Mouse (Mus musculus): ENCODE results near the gene Gm12216. TPM values are rescaled to one million over a fixed set of nuclear protein-coding genes. Genes with fewer than 3 reads are reported as not detected.

The Gm12216 gene
- total RNA-seq, 2 experiments from 2014 or later: 1.6 TPM

DNA sequence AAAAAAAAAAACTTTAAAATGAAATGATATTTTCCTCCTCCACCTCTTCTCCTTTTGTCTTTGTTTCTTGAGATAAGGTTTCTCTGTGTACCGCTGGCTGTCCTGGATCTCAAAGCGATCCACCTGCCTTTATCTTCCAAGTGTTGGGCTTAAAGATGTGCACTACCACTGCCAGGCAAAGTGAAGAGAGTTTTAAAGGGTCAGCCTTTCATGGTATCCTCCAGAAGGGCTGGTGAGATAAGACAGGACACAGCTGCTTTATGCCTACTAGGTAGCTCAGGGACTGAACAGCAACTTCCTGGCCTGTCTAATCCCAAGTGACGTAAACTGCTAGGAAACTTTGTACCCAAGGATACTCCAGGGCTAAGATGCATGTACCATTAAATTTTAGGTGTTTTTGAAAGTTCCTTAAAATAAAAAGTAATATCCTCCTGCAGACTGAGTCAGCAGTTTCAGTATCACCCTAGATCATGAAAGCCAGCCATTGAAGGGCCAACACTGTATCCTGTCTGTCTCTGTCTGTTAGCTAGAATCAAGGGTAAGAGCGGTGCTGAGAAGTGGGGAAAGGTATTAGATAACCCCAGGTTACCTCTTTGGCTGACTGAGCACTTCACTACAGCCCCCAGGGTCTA is 23.6 kb downstream of the Gm12216 start:
- no peak for DNase-seq
- intact Hi-C loops (cut with DNase I): no loop called here

GRCm38 (mm10) chr11:53825409-53825808 is 33.6 kb downstream of the Gm12216 start:
- intact Hi-C loops (cut with DNase I): no loop called here
- no peak for DNase-seq

- no peak for DNase-seq
- intact Hi-C loops (cut with DNase I): no loop called here
These were observed 37.1 kb downstream of the Gm12216 start for GRCm38 (mm10) chr11:53821945-53822338.

DNA sequence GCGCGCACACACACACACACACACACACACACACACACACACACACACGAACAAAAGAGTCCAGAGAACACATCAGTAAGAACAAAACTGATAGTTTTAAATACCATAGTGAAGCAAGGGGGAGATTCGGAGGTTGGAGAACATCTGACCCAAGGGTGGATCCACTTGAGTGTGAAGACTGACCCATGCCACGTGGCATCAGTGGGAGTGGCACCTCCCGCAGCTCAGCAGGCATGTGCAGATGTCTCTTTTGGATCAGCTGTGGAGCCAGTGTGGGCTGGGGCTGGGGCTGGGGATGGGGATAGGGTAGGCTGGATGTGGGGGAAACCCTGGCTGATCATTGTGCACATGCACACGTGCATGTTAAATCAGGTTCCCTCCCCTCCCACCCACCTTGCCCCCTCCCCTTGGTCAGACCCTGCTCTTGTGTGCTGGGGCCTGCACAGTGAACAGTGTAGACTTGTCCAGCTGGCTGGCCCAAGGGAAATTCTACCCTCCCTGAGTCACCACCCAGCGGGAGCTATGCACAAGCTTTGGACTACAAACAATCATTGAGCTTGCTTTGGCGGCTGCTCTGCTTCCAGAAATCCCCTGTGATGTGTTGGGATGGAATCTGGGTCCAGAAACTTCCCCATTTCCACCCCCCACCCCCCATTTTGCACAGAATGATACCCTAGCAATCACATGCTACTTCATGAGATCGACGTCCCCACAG is 37.7 kb downstream of the Gm12216 start:
- DNase-seq: peak; percentile 30 to 34
- intact Hi-C loops (cut with DNase I): no loop called here

DNA sequence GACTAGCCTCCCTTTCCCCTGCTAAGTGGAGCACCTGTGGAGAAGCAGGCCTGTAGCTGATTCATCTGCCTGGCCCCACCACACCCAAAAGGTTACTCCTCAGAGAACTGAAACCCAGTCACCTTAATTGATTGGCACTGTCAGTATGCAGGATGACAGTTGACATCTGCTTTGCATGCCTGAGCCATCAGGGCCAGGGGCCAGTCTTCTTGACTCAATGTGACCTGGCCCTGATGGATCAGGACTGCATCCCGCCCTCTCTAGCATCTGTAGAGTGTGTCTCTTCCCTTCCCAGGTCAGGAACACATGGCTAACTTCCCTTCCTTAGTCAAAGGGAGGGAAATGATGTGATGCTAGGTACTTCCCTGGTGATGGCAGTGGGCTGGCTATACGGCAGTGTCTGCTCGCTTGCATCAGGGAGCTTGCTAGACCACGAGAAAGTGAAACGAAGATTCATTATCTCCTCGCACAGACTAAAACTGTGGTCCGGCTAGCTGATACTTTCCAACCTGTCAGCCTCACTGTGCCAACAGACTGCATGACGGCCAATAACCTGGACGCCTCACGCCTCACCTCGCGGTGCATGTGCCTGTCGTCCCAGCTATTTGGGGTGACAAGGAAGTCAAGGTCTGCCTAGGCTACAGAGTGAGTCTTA is 38.4 kb downstream of the Gm12216 start:
- DNase-seq: no peak
- intact Hi-C loops (cut with DNase I): no loop called here

- DNase-seq: no peak
- intact Hi-C loops (cut with DNase I): loop anchor here (2.0 kb wide), 2 partner anchors 27 to 49 kb away; partner anchors contain the start of gene Irf1
These were observed 39.5 kb downstream of the Gm12216 start for GRCm38 (mm10) chr11:53819511-53819910.

DNA sequence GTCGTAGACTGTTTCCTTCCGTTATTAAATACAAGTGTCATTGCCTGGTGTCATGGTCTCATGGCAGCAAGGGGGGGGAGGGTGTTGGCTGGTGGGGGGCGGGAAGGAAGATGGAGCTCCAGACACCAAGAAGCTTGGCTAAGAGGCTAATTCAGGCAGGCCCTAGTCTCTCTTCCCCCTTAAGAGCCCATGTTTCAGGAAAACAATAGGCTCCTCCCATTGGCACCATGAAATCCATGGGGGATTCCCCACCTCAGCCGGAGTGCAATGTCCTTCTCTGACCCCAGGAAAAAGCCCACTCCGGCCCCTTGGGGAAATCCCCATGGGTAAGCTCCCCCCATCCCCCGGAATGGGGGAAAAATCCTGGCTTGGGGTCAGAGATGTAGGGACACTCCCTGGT is 40.3 kb downstream of the Gm12216 start:
- peak; percentile 40 to 63 for DNase-seq
- intact Hi-C loops (cut with DNase I): loop anchor here (2.0 kb wide), 2 partner anchors 28 to 48 kb away; partner anchors contain the start of gene Irf1

DNA sequence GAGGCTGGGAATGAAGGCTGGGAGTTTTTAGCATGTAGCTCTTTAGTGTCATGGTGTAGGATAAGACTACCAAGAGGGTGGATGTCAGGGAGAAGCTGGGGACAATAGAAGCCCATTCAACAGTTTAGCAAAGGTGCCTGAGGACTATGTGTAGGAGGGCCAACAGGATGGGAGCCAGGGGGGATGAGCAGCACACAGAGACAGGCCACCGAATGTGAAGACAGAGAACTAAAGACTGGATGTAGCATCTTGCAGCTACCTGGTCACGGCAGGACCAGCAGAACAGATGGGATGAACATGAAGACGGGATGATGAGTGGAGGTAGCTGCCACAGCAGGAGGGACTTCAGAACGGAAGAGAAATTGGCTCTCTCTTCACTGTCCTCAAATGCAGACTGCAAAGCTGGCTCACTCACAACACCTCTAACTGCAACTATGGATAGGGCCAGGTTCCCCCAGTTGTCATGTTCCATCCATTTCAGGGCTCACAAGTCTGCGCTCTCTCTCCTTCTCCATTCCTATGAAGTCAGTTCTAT is 42.1 kb downstream of the Gm12216 start:
- intact Hi-C loops (cut with DNase I): no loop called here
- DNase-seq: no peak

DNA sequence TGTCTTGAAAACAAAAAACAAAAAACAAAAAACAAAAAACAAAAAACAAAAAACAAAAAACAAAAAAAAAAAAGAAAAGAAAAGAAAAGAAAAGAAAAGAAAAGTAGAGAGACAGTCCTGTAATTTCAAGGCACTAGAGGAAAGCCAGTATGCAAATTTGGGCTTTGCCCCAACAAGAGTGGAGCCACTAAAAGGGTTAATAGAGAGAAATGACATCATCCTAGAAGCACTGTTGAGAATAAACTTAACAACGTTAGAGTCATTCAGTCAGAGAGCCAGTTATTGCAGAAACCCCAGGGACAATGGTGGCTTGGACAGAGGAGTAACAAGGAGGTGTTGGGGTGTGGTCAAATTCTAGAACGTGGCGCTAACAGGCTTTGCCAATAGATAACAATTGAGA is 44.2 kb downstream of the Gm12216 start:
- intact Hi-C loops (cut with DNase I): no loop called here
- DNase-seq: no peak

- intact Hi-C loops (cut with DNase I): loop anchor here (2.0 kb wide), 1 partner anchor 50 kb away; no protein-coding TSS in a partner anchor
These were observed 45.8 kb downstream of the Gm12216 start for GRCm38 (mm10) chr11:53813001-53813868.

GRCm38 (mm10) chr11:53811312-53811711 is 47.7 kb downstream of the Gm12216 start:
- intact Hi-C loops (cut with DNase I): no loop called here

More at GRCm38 (mm10) chr11:53813001-53813868, 45.8 kb downstream of the Gm12216 start:
- peak; percentile 70 to 72 for DNase-seq

GRCm38 (mm10) chr11:53810749-53811148 is 48.3 kb downstream of the Gm12216 start:
- intact Hi-C loops (cut with DNase I): no loop called here
- no peak for DNase-seq

More at GRCm38 (mm10) chr11:53811312-53811711, 47.7 kb downstream of the Gm12216 start:
- DNase-seq: no peak

DNA sequence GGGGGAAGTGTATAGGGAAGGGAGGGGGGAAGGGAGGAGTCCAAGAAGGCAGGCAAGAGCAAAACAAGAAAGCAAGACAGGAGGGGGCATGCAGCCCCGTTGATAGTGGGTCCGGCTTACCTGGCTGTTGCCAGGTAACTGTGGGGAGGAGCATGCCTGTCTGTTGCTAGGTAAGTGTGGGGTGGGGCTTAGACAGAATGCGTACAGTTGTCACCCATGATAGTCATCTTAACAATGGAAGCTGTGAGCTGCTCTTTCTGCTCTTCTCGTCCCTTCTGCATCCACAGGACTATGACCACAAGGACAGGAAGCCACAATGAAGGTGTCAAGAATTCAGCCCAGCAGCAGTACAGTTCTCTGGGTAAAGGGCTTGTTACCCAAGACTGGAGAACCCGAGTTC is 48.9 kb downstream of the Gm12216 start:
- intact Hi-C loops (cut with DNase I): no loop called here

GRCm38 (mm10) chr11:53809354-53809753 is 49.7 kb downstream of the Gm12216 start:
- no peak for DNase-seq
- intact Hi-C loops (cut with DNase I): no loop called here

More for the DNA sequence above, 48.9 kb downstream of the Gm12216 start:
- no peak for DNase-seq

GRCm38 (mm10) chr11:53805786-53806185 is 53.3 kb downstream of the Gm12216 start:
- DNase-seq: peak; percentile 70 to 77
- intact Hi-C loops (cut with DNase I): no loop called here

DNA sequence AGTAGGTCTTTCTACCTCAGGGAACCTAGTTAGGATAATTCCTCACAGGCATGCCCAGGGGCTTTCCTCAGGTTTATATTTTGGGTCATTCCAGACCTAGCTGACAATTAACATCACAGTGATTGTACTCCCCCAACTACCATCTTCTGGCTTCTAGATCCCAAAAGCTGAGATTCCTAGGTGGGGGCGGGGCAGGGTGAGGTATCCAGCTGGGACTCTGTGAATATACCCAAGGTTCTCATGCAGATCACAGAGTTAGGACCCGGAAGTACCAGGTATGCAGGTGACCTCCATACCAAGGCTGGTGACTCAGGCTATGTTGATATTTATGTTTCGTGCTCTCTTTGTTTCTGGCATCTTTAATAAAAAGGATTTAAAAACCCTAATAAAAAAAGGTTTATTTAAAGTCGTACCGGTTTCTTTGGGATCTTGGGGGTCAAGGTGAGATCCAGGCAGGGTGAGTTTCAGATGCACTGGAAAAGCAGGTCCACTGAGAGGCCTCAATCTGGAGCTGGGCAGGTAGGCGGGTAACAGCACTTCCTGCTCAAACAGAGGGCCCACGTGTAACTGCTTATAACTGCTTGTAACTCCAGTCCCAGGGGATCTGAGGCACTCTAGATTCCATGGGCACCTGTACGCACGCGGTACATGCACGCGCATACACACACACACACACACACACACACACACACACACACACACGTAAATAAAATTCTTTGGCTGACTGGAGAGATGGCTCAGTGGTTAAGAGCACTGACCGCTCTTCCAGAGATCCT is 54.3 kb downstream of the Gm12216 start:
- no peak for DNase-seq
- intact Hi-C loops (cut with DNase I): no loop called here

- intact Hi-C loops (cut with DNase I): no loop called here
- DNase-seq: no peak
These were observed 55.6 kb downstream of the Gm12216 start for GRCm38 (mm10) chr11:53803494-53803893.

GRCm38 (mm10) chr11:53803093-53803492 is 56.0 kb downstream of the Gm12216 start:
- no peak for DNase-seq
- intact Hi-C loops (cut with DNase I): no loop called here

- no peak for DNase-seq
- intact Hi-C loops (cut with DNase I): no loop called here
These were observed 58.1 kb downstream of the Gm12216 start for GRCm38 (mm10) chr11:53800975-53801374.

Data from heart, postnatal 36 days (tissue).